Mouse (Mus musculus): ENCODE measurements around the gene Erc1.

DNA sequence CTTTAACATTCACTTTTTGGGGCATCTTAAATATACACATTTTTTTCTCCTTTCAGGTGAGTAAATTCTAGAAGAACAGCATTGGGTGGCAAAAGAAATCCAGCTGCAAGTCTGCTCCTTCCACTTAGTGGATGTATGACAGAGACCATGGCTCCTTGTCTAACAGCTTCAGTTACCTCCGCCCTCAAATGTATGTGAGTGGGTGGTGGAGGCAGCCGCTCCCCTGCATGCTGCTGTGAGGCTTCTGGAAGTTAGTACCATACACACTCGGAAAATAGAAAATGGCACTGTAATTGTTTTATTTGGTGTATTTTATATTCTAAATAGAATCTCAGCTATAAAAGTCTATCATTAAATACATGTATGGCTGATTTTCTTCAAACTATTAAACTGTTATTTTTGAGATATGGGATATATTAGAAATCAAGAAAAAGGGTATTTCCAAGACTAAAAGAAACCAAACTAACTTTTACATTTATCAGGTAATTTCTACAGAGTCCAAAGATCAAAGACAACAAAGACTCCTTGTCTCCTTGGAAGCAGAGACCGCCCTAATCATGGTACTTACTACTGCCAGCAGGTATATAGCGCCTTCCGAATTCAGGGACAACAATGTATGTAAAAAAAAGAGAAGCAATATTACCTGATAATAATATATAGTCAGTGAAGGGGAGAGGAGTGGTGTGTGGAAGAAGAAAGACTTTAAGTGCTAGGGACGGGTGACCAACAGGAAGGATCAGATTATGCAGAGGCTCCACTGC is 190.4 kb downstream of the Erc1 start:
- no peak for TF ChIP-seq POLR2A (IDR thresholded peaks at IDR 0.05; ENCODE audit: insufficient read length, low read depth)
- TF ChIP-seq MAX (IDR thresholded peaks at IDR 0.05; ENCODE audit: low read depth), result no peak
- TF ChIP-seq E2F4 (IDR thresholded peaks at IDR 0.05; ENCODE audit: insufficient read depth), result no peak
